Mouse (Mus musculus): Measurements from ENCODE around the gene M1ap. TPM values are rescaled to one million over a fixed set of nuclear protein-coding genes. Genes with fewer than 3 reads are reported as not detected.

Gene M1ap
- polyA plus RNA-seq, 1 experiment from 2014 or later = 0.47 TPM

GRCm38 (mm10) chr6:83008659-83009058 lies 62.0 kb downstream of the M1ap start:
- Histone ChIP-seq H3K4me3 (ENCODE audit: low read depth, low read length) (no peak overlapping the region), H3K27me3 (replicated peaks; ENCODE audit: control insufficient read depth, insufficient read depth, low read length) (no peaks in the 10 kb centered on the region), H3K9ac (ENCODE audit: low read length) (no peak overlapping the region), H3K4me1 (replicated peaks; ENCODE audit: control insufficient read depth, insufficient read depth, low read length) (0 out of 2 replicates have a peak, but pooled peaks cover 2% of the 10 kb centered on the region), H3K27ac (ENCODE audit: low read depth) (no peak overlapping the region), H3K4me2 (ENCODE audit: low read length) (no peak overlapping the region), H3K9me3 (ENCODE audit: control insufficient read depth, low read length) (no peaks in the 10 kb centered on the region), H3K36me3 (ENCODE audit: control insufficient read depth, insufficient read depth, low read length) (no peaks in the 10 kb centered on the region)
- WGBS = 30% methylated on average over 3 of the region's 3 CpGs
- DNase-seq (ENCODE audit: low spot score) = no peak
- ATAC-seq (replicated peaks; ENCODE audit: low FRiP score, low TSS enrichment, low read depth) = no peak

- H3K27ac ChIP-seq (ENCODE audit: low read depth) = no peak overlapping the region
- H3K9ac ChIP-seq (ENCODE audit: low read length) = no peak overlapping the region
- H3K9me3 ChIP-seq (ENCODE audit: control insufficient read depth, low read length) = no peaks in the 10 kb centered on the region
- no peaks in the 10 kb centered on the region for H3K36me3 ChIP-seq (ENCODE audit: control insufficient read depth, insufficient read depth, low read length)
- 0 out of 2 replicates have a peak, but pooled peaks cover 4% of the 10 kb centered on the region for H3K27me3 ChIP-seq (replicated peaks; ENCODE audit: control insufficient read depth, insufficient read depth, low read length)
- 0 out of 2 replicates have a peak, but pooled peaks cover 2% of the 10 kb centered on the region for H3K4me1 ChIP-seq (replicated peaks; ENCODE audit: control insufficient read depth, insufficient read depth, low read length)
- 48% methylated on average over 7 of the region's 7 CpGs for WGBS
- no peak overlapping the region for H3K4me2 ChIP-seq (ENCODE audit: low read length)
- DNase-seq (ENCODE audit: low spot score) (no peak), ATAC-seq (replicated peaks; ENCODE audit: low FRiP score, low TSS enrichment, low read depth) (no peak)
- H3K4me3 ChIP-seq (ENCODE audit: low read depth, low read length) = no peak overlapping the region
Measured at GRCm38 (mm10) chr6:83010010-83010409, 63.3 kb downstream of the M1ap start.

GRCm38 (mm10) chr6:83011255-83011654 lies 64.6 kb downstream of the M1ap start:
- no peak for ATAC-seq (replicated peaks; ENCODE audit: low FRiP score, low TSS enrichment, low read depth)
- Histone ChIP-seq H3K4me3 (ENCODE audit: low read depth, low read length) (no peak overlapping the region), H3K36me3 (ENCODE audit: control insufficient read depth, insufficient read depth, low read length) (no peaks in the 10 kb centered on the region), H3K9me3 (ENCODE audit: control insufficient read depth, low read length) (no peaks in the 10 kb centered on the region), H3K27ac (ENCODE audit: low read depth) (no peak overlapping the region), H3K9ac (ENCODE audit: low read length) (no peak overlapping the region), H3K27me3 (replicated peaks; ENCODE audit: control insufficient read depth, insufficient read depth, low read length) (0 out of 2 replicates have a peak, but pooled peaks cover 4% of the 10 kb centered on the region), H3K4me2 (ENCODE audit: low read length) (no peak overlapping the region), H3K4me1 (replicated peaks; ENCODE audit: control insufficient read depth, insufficient read depth, low read length) (0 out of 2 replicates have a peak, but pooled peaks cover 2% of the 10 kb centered on the region)
- WGBS = 87% methylated on average over 7 of the region's 7 CpGs
- DNase-seq (ENCODE audit: low spot score) = no peak

GRCm38 (mm10) chr6:83011756-83012155 lies 65.1 kb downstream of the M1ap start:
- ATAC-seq (replicated peaks; ENCODE audit: low FRiP score, low TSS enrichment, low read depth) (0 out of 2 replicates have a peak, but pooled peaks have one; percentile 27), DNase-seq (ENCODE audit: low spot score) (no peak)
- no peaks in the 10 kb centered on the region for H3K9me3 ChIP-seq (ENCODE audit: control insufficient read depth, low read length)
- H3K4me3 ChIP-seq (ENCODE audit: low read depth, low read length) = no peak overlapping the region
- H3K27ac ChIP-seq (ENCODE audit: low read depth) = no peak overlapping the region
- no peak overlapping the region for H3K4me2 ChIP-seq (ENCODE audit: low read length)
- 0 out of 2 replicates have a peak, but pooled peaks cover 4% of the 10 kb centered on the region for H3K27me3 ChIP-seq (replicated peaks; ENCODE audit: control insufficient read depth, insufficient read depth, low read length)
- H3K36me3 ChIP-seq (ENCODE audit: control insufficient read depth, insufficient read depth, low read length) = no peaks in the 10 kb centered on the region
- 0 out of 2 replicates have a peak, but pooled peaks cover 2% of the 10 kb centered on the region for H3K4me1 ChIP-seq (replicated peaks; ENCODE audit: control insufficient read depth, insufficient read depth, low read length)
- no peak overlapping the region for H3K9ac ChIP-seq (ENCODE audit: low read length)
- 67% methylated on average over 6 of the region's 6 CpGs for WGBS

GRCm38 (mm10) chr6:83013444-83013843 lies 66.7 kb downstream of the M1ap start:
- H3K27ac ChIP-seq (ENCODE audit: low read depth) = no peak overlapping the region
- H3K27me3 ChIP-seq (replicated peaks; ENCODE audit: control insufficient read depth, insufficient read depth, low read length) = 0 out of 2 replicates have a peak, but pooled peaks cover 4% of the 10 kb centered on the region
- no peaks in the 10 kb centered on the region for H3K9me3 ChIP-seq (ENCODE audit: control insufficient read depth, low read length)
- DNase-seq (ENCODE audit: low spot score) (no peak), ATAC-seq (replicated peaks; ENCODE audit: low FRiP score, low TSS enrichment, low read depth) (no peak)
- H3K4me3 ChIP-seq (ENCODE audit: low read depth, low read length) = no peak overlapping the region
- no peaks in the 10 kb centered on the region for H3K36me3 ChIP-seq (ENCODE audit: control insufficient read depth, insufficient read depth, low read length)
- no peak overlapping the region for H3K4me2 ChIP-seq (ENCODE audit: low read length)
- WGBS = 74% methylated on average over 5 of the region's 5 CpGs
- no peak overlapping the region for H3K9ac ChIP-seq (ENCODE audit: low read length)
- H3K4me1 ChIP-seq (replicated peaks; ENCODE audit: control insufficient read depth, insufficient read depth, low read length) = 0 out of 2 replicates have a peak, but pooled peaks cover 2% of the 10 kb centered on the region

GRCm38 (mm10) chr6:83014482-83015466 lies 68.1 kb downstream of the M1ap start:
- DNase-seq (ENCODE audit: low spot score) (no peak), ATAC-seq (replicated peaks; ENCODE audit: low FRiP score, low TSS enrichment, low read depth) (no peak)
- WGBS = 65% methylated on average over 12 of the region's 12 CpGs
- H3K4me1 ChIP-seq (replicated peaks; ENCODE audit: control insufficient read depth, insufficient read depth, low read length) = 0 out of 2 replicates have a peak, but pooled peaks cover 2% of the 10 kb centered on the region
- H3K9ac ChIP-seq (ENCODE audit: low read length) = no peak overlapping the region
- 0 out of 2 replicates have a peak, but pooled peaks cover 4% of the 10 kb centered on the region for H3K27me3 ChIP-seq (replicated peaks; ENCODE audit: control insufficient read depth, insufficient read depth, low read length)
- H3K4me2 ChIP-seq (ENCODE audit: low read length) = no peak overlapping the region
- no peak overlapping the region for H3K4me3 ChIP-seq (ENCODE audit: low read depth, low read length)
- no peaks in the 10 kb centered on the region for H3K9me3 ChIP-seq (ENCODE audit: control insufficient read depth, low read length)
- H3K27ac ChIP-seq (ENCODE audit: low read depth) = no peak overlapping the region
- no peaks in the 10 kb centered on the region for H3K36me3 ChIP-seq (ENCODE audit: control insufficient read depth, insufficient read depth, low read length)

- Histone ChIP-seq H3K4me3 (ENCODE audit: low read depth, low read length) (no peak overlapping the region), H3K27ac (ENCODE audit: low read depth) (no peak overlapping the region), H3K4me2 (ENCODE audit: low read length) (no peak overlapping the region), H3K27me3 (replicated peaks; ENCODE audit: control insufficient read depth, insufficient read depth, low read length) (0 out of 2 replicates have a peak, but pooled peaks cover 4% of the 10 kb centered on the region), H3K36me3 (ENCODE audit: control insufficient read depth, insufficient read depth, low read length) (no peaks in the 10 kb centered on the region), H3K9me3 (ENCODE audit: control insufficient read depth, low read length) (no peaks in the 10 kb centered on the region), H3K9ac (ENCODE audit: low read length) (no peak overlapping the region), H3K4me1 (replicated peaks; ENCODE audit: control insufficient read depth, insufficient read depth, low read length) (no peaks in the 10 kb centered on the region)
- WGBS = 89% methylated on average over 2 of the region's 2 CpGs
- DNase-seq (ENCODE audit: low spot score) = no peak
- ATAC-seq (replicated peaks; ENCODE audit: low FRiP score, low TSS enrichment, low read depth) = no peak
Measured at GRCm38 (mm10) chr6:83015749-83016148, 69.0 kb downstream of the M1ap start.

GRCm38 (mm10) chr6:83017190-83017589 lies 70.5 kb downstream of the M1ap start:
- H3K36me3 ChIP-seq (ENCODE audit: control insufficient read depth, insufficient read depth, low read length) = no peaks in the 10 kb centered on the region
- H3K9ac ChIP-seq (ENCODE audit: low read length) = no peak overlapping the region
- no peak overlapping the region for H3K27ac ChIP-seq (ENCODE audit: low read depth)
- no peaks in the 10 kb centered on the region for H3K9me3 ChIP-seq (ENCODE audit: control insufficient read depth, low read length)
- ATAC-seq (replicated peaks; ENCODE audit: low FRiP score, low TSS enrichment, low read depth) (no peak), DNase-seq (ENCODE audit: low spot score) (no peak)
- H3K27me3 ChIP-seq (replicated peaks; ENCODE audit: control insufficient read depth, insufficient read depth, low read length) = 0 out of 2 replicates have a peak, but pooled peaks cover 4% of the 10 kb centered on the region
- WGBS = 50% methylated on average over 3 of the region's 3 CpGs
- H3K4me3 ChIP-seq (ENCODE audit: low read depth, low read length) = no peak overlapping the region
- H3K4me2 ChIP-seq (ENCODE audit: low read length) = no peak overlapping the region
- H3K4me1 ChIP-seq (replicated peaks; ENCODE audit: control insufficient read depth, insufficient read depth, low read length) = no peaks in the 10 kb centered on the region

Data from intestine, embryonic 14.5 days (tissue).